Mouse (Mus musculus): Measurements from ENCODE around the gene Olfr235. TPM values are rescaled to one million over a fixed set of nuclear protein-coding genes. Genes with fewer than 3 reads are reported as not detected.
"Not testable (repeated sequence)": the region's sequence is repeated elsewhere in the genome, so short reads cannot be mapped to it uniquely, and the experiment has no call there.

Olfr235 gene
- not detected in 2 replicates for total RNA-seq (2021)
- long read RNA-seq, experiment 1 = 0 reads
- long read RNA-seq, experiment 2 = 0 reads

DNA sequence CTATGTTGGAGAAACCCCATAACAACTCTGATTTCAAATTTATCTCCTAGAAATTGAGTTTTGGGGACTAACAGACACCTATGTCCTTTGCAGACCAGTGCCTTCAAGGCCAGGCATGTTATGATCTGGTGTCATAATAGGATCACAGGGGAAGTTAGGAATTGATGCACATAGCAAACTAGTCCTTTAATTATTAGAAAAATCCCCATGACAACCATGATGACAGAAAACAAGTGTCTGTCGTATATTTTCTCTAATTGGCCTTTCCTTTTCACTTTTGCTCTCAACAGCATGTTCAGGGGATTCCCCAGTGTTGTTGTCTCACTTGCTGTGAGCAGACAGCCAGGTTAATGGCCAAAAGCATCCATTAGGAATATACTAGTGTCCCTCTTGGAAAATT is at the start of gene Olfr235:
Olfr235 (plus strand) TSS at position 301 of the 400 bp plus-strand sequence.
- DNase-seq = no peak

DNA sequence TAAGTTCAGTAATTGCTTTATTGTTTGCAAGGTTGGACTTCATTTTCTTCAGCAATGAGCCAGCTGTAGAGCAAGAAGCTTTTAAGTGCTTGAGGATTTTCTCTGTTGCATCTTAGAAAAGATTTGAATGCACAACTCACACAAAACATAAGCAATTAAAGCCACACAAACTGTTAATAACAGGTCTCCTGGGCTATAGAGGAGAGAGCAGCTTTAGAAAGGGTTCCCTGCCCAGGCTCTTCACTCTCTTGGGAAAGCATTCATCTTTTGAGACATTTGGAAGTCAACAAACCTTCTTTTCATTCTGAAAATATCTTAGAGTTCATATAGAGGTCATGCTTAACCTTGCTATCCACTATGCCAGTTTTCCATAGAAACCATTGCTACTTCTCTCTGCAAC is 28.3 kb upstream of the Olfr235 start, which contains the start of gene Olfr1432:
Olfr1432 (minus strand) TSS at position 101 of the 400 bp plus-strand sequence.
- not testable (repeated sequence) for DNase-seq

DNA sequence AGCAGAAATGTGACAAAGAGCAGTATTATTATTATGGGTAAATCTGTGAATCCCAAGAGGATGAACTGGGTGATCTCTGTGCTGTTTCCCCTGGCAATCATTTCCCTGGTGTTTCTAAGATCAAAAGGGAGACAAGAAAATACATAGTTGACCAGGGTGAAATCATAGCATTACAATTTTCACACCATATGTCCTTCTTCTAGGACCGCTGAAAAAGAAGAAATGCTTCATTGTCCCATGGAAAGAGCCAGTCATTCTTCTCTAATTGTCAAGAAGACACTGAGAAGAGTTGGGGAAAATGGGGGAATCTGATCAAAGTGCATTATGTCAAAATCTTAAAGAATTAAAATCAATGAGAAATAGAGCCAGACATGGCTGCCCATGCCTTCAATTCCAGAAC is 19.3 kb upstream of the Olfr235 start, which contains the start of gene Olfr262:
Olfr262 (minus strand) TSS at position 101 of the 400 bp plus-strand sequence.
- no peak for DNase-seq

DNA sequence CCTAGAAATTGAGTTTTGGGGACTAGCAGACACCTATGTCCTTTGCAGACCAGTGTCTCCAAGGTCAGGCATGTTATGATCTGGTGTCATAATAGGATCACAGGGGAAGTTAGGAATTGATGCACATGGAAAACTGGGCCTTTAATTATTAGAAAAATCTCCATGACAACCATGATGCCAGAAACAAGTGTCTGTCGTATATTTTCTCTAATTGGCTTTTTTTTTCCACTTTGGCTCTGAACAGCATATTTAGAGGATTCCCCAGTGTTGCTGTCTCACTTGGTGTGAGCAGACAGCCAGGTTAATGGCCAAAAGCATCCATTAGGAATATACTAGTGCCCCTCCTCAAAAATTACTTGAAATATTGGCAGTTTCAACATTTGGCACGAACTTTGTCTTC is 18.7 kb downstream of the Olfr235 start, which contains the start of gene Olfr1434:
Olfr1434 (plus strand) TSS at position 301 of the 400 bp plus-strand sequence.
- DNase-seq = no peak

DNA sequence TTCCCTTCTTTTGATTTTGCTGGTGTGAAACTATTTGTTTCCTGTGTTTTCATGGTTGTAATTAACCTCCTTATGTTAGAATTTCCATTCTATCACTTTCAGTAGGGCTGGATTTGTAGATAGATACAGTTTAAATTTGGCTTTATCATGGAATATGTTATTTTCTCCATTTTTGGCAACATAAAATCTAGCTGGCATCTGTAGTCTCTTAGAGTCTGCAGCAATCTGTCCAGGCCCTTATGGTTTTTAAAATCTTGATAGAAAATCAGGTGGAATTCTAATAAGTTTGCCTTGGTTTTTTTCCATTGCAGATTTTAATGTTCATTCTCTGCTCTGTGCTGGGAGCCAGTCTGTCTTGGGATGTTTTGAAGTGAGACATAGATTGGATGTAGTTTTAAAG is 32.1 kb downstream of the Olfr235 start:
- DNase-seq = no peak

DNA sequence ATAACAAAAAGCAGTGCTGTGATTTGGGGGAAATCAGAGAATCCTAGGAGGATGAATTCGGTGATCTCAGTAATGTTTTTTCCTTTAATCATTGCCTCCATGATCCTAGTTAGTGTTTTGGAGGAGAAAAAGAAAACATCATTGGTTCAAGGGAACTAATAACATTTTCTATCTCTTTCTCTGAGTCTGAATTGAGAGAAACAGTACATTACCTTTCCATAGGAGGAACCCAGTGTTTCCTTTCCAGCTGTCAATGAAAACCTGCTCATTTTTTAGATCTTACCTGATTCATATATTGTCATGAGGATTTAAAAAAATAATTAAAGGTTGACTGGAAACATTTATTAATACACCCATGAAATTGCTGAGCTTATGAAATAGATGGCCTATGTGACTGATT is 38.2 kb downstream of the Olfr235 start, which contains the start of gene Olfr1436:
Olfr1436 (minus strand) TSS at position 101 of the 400 bp plus-strand sequence.
- DNase-seq = not testable (repeated sequence)

Other genes with a start within 250 kb of the Olfr235 start
- gene Olfr1423, start 219.7 kb upstream of the Olfr235 start, total RNA-seq (2021) = not detected in 2 replicates
- not detected in 2 replicates for gene Olfr1424, start 198.3 kb upstream of the Olfr235 start, total RNA-seq (2021)
- gene Olfr1425, start 183.3 kb upstream of the Olfr235 start, total RNA-seq (2021) = not detected in 2 replicates
- not detected in 2 replicates for gene Olfr1426, start 169.0 kb upstream of the Olfr235 start, total RNA-seq (2021)
- not detected in 2 replicates for gene Olfr1427, start 157.7 kb upstream of the Olfr235 start, total RNA-seq (2021)
- not detected in 2 replicates for gene Olfr1428, start 145.1 kb upstream of the Olfr235 start, total RNA-seq (2021)
- gene Olfr76, start 137.8 kb upstream of the Olfr235 start, total RNA-seq (2021) = not detected in 2 replicates
- not detected in 2 replicates for gene Olfr1555-ps1, start 90.9 kb upstream of the Olfr235 start, total RNA-seq (2021)
- gene Olfr1431, start 60.4 kb upstream of the Olfr235 start, total RNA-seq (2021) = not detected in 2 replicates
- not detected in 2 replicates for gene Olfr1432, start 28.4 kb upstream of the Olfr235 start, total RNA-seq (2021)
- gene Olfr262, start 19.4 kb upstream of the Olfr235 start, total RNA-seq (2021) = not detected in 2 replicates
- not detected in 2 replicates for gene Olfr1434, start 18.8 kb downstream of the Olfr235 start, total RNA-seq (2021)
- gene Olfr1436, start 38.1 kb downstream of the Olfr235 start, total RNA-seq (2021) = not detected in 2 replicates
- not detected in 2 replicates for gene Olfr1437, start 64.1 kb downstream of the Olfr235 start, total RNA-seq (2021)
- gene Olfr1438-ps1, start 74.9 kb downstream of the Olfr235 start, total RNA-seq (2021) = not detected in 2 replicates
- gene Olfr1440, start 126.2 kb downstream of the Olfr235 start, total RNA-seq (2021) = not detected in 2 replicates
- not detected in 2 replicates for gene Olfr1441, start 156.4 kb downstream of the Olfr235 start, total RNA-seq (2021)
- not detected in 2 replicates for gene Pfpl, start 166.9 kb downstream of the Olfr235 start, total RNA-seq (2021)
- 10.8 and 18.2 TPM in 2 replicates for gene Mpeg1, start 199.7 kb downstream of the Olfr235 start, total RNA-seq (2021)
- 19.7 and 24.6 TPM in 2 replicates for gene Dtx4, start 240.4 kb downstream of the Olfr235 start, total RNA-seq (2021)

All from adrenal gland, postnatal 14 days (tissue).